Mouse (Mus musculus): Measurements from ENCODE around the gene Dgka.

DNA sequence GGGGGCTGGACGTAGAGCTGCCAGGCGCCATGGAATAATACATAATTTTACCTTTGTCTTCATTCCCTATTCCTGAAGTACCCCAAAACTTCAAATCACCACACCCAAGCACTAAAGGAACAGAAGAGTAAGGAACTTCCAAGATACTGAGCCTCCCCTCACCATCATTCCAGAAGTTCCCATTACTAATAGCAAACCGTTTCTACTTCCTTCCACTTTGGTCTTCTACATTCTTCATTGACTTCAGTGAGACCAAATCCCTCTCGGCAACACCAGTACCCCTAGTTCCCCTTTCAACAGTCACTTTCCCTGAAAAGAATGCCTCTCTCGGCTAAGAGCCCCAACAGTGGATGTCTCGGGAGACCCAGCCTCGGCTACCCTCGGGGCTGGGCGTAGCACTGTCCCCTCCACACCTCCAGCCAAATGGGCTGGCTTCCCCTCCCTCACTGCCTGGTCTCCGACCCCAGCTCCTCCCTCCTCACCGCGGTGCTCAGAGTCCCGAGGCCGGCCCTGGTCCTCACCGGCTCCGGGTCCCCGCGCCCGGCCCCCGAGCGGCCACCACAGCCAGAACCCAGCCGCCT is 49.2 kb downstream of the Dgka start:
- TF ChIP-seq CTCF (IDR thresholded peaks at IDR 0.05; ENCODE audit: control insufficient read depth, insufficient read depth, low read length), result no peak
- TF ChIP-seq POLR2A (IDR thresholded peaks at IDR 0.05; ENCODE audit: borderline replicate concordance, control insufficient read depth, low read depth, low read length), result no peak
